Mouse (Mus musculus) spleen, postnatal 14 days (tissue): Measurements from ENCODE around the gene Dnaja2.

Source experiments
- DNase-seq, 2 experiments: peaks; one replicate each; pipeline ENCODE4 v3.0.0; 2021 to 2022; ENCODE audit warnings: low spot score in 2 of 2

Gene Dnaja2

DNA sequence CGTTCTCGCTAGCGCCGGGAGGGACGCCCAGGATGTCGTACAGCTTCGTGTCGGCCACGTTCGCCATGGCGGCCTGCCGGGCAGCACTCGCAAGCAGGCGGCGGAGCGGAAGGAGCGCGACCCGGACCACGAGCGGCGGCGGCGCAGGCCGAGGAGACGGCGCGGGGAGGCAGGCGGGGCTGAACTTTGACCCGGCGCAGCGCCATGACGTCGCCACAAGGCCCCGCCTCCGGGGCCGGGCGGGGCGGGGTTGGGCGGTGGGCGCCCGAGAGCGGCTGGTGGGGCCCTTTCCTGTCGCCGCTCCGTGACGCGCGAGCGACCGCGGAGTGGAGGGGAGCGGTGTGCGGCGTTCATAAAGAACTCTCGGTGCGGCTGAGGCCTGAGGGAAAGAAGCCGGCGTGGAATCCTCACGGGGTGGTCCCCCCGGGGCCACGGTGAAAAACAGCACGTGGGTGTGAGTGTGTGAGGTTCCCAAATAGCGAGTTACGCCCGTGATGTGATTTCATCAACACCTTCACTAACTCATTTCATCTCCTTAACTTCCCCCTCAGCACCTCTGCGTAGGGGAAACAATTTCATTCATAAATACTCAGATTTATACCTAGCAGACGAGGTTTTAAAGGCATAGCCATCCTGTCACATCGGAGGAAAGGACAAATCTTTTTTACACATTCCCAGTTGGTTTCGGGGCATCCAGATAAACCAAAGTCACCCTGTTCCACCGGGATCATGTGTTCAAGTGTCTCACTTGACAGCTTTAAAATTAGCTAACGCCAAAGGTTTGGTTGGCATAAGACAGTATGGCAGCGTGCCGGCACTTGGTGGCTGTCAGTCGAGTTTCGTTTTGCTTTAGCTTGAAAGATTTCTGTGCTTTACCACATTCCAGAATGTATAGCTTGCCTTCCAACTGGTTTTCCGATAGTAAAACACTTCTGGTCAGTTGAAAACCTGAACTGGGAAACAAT is at the start of gene Dnaja2:
Gene Dnaja2, minus strand, starts transcription at position 164 of the 965 bp plus-strand sequence.
- peak; percentile 82 to 91 for DNase-seq

DNA sequence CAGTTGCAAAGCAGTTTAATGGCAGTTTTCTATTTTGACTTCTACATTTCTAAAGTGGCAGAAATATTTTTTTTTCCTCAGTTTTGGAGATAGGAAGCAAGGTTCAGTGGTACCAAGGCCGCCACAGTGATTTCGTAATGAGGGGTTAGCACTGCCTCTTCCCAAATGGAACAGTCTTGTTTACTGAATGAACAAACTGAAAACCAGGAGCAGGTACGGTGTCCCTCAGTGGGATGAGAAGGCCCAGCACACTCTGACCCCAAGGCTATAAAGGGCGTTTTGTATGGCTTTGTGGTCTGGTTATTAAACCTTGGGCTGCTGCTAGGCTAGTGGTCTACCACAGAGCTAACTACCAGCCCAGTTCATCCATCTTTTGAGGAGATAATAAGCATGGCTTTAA is 49.1 kb upstream of the Dnaja2 start:
- DNase-seq, result no peak

DNA sequence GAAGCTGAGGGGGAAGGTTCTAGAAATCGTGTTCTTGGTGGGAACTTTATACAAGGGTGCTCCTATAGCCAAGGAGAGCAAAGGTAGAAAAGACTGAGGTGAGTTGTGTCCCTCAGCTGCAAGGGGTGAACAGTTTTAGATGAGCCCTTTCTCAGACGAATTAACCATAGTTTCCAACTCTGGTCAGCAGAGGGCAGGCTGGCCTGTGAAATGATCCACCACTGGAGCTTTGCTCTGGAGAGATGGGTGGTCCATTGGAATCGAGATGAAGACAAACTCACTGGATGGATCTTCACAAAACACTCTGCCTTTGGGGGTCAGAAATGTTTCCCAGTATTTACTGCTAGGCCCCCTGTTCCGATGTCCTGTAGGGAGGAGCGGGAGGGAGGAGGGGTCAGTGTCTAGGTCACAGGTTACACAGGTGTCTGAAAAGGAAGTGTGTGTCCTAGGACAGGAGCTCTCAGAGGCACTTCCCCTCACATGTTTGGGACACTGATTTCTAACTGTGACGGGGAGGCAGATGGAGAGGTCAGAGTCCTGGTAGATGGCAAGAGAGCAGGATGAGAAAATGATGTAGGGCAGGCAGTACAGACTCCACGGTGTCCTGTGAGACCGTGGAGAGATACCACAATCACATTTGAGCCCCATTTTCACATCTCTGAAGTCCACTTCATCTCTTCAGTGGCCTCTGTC is 48.2 kb upstream of the Dnaja2 start:
- peak in 1 of 2 experiments; percentile 16 for DNase-seq

DNA sequence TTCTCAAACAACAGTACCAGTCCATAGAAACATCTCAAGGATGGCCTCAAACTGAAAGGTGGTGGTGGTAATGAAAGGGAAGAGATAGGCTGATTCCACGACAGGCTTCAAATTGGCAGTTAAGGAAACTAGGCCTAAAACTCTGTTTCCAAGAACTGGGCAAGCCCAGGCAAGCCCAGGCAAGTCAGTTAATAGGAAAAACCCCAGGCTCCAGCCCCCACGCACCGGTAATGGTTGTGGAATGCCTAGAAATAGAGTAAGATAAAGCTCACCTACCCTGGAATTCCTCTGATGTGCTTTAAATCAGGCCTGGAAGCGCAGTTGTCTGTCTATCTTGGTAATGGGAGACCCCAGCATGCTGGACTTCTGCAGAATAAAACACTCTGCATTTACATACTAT is 47.6 kb upstream of the Dnaja2 start:
- DNase-seq, result no peak

DNA sequence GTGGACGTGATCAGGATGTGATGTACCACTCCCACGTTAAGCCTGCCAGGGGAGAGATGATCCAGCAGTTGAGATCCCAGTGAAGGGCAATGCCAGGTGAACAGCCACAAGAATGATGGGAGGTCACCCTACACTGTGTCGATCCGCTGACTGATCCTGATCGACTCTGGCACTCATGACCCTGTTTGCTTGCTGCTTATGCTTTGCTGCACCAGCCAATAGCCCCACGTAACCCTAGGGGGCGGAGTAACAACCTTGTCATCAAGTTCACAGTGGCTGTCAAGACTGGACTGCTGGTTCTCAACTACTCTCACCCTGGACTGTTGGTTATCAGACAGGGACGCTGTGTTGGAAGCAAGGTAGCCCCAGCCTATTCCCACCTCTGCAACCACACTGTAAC is 46.6 kb upstream of the Dnaja2 start:
- DNase-seq, result no peak

DNA sequence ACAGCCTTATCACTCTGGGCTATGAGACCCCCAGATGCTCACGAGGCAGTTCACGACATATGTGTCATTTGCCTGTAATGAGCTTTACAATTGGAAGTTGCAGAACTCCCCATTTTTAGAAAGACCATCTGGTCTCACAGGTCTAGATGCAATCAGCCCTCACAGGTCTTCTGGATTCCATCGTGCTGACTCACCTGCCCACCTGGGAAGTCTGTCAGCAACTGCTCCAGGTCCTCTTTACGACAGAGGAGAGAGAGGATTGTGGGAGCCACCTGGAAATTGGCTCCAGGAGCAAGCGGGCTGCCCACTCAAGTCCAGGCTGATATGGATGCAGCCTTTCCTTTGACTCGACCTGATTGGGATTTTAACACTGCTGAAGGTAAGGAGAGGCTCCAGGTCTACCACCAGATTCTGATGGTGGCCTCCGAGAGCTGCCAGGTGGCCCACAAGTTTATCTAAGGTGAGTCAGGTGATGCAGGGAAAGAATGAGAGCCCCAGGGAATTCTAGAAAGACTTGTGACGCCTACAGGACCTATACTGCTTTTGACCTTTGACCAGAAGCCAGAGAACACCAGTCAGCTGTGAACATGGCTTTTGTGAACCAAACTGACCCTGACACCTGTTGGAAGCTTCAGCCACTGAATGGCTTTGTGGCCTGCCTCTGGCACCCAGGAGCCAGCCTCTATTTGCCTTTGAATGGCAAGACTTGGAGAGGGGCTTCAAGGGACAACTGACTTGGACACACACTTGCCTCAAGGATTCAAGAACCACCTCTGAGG is 42.5 kb upstream of the Dnaja2 start:
- no peak for DNase-seq

DNA sequence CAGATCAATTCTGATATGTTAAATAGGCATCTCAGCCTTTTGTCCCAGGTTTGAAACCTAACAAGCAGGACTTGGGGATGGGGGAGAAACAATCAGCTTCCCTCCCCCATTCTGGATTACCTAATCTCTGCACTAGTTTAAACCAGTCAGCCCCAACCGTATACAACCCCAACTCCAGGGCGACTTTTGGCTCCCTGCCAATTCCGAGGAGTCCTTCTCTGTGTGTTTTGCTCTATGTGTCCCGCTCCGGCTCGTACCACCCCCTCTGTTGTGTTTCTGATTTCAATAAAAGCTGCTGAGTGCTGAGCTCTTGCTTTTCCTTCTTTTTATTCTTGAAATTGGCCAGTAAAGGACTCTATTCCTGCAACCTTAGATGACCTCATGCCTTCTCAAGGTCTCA is 40.2 kb upstream of the Dnaja2 start:
- DNase-seq, result no peak

DNA sequence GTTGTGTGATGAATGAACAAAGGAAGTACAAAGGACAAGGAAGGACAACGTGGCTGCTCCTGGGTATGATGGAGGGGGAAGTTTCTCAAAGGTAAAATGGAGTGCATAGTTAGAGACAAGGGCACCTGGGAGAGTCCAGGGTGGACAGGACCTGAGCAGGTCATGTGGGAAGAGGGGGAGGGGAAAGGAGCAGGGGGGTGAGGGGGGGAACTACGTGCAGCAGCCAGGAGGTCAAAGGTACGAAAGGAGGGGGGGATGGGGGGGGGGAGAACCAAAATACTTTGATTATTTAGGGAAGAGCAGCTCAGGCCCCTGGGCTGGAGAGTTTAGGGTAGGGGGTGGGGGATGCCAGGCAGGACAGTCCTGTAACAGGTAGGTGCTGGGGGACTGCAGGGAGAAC is 39.8 kb upstream of the Dnaja2 start:
- DNase-seq, result no peak

DNA sequence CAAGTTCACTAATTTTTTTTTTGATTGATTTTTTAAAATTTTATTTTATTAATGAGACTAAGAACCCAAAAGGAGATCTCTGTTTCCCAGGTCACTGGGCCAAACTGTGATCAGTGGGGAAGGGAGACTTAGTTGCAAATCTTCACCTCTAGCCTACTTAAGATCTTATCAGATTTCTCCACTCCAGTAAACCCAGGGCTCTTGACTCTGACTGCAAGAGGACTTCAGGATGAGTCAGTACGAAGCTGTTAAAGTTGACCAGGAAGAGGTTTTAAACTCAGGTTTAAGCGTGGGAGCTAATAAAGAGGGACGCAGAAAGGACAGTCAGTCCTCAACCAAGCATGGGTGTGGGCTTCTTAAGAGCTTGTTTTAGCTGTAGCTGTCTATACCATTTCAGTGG is 38.2 kb upstream of the Dnaja2 start:
- no peak for DNase-seq

DNA sequence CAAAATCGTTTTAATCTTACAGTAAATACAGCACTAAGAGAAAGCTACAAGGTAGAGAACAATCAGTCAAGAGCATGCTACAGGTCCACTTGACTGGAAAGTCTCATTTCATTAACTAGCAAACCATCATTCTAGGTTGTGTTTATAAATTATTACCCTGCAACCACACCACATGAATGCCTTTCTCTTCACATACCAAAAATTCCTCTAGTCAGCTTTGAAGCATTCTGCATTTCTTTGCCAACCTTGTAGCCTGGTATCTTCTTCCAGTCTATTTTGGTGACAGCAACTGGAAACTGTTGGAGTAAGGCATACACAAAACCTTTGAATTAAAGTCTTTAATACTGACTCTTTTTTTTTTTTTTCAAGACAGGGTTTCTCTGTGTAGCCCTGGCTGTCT is 36.4 kb upstream of the Dnaja2 start:
- DNase-seq, result no peak

DNA sequence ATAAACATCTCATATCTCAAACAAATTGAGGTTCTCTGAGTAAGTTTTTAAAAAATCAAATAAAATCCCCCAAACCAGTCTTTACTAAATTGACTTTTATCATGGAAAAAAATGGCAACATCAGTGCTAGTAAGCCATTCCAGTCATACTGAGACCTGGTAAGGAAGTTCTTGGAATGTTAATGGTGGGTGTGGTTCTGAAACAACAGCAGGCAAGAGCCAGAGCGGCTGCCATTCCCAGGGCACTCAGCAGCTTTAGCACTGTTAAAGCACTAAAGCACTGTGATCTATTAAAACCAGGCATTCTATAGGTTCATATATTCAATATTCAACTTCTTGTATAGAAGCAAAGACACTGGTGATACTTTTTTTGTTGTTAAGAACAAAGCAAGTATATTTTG is 35.1 kb upstream of the Dnaja2 start:
- DNase-seq, result no peak

DNA sequence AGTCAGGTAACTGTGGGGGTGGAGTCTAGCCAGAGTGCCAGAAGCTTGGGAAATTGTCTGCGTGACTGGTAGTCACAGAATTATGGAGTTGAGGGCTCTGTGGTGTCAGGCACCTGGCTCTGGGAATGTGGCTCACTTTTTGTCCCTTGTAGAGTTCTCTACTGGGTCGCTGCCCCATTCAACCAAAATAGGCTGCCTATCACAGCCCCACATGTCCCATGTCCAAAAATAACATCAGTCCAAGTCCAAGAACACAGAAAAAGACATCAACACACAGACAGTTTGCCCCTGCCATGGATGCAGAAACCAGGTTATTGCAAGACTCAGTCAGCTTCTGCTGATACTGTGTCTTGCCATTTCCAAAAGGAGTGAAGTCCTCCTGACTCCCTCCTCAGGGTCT is 33.5 kb upstream of the Dnaja2 start:
- DNase-seq, result no peak

DNA sequence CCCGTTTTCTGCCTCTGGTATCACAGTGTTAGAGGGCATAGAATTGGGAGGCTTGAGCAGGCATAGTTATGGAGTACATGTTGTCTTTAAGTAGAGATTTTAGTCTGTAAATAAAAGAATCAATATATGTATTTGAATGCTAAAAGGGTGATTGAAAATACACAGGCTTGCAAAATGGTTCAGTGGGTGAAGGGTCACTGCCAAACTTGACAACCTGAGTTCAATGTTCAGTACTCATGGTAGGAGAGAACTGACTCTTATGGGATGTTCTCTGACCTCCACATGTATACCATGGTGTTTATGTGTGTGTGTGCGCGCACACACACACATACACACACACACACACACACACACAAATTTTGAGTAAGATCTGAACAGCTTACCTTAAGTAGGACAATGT is 22.5 kb upstream of the Dnaja2 start:
- DNase-seq, result no peak

DNA sequence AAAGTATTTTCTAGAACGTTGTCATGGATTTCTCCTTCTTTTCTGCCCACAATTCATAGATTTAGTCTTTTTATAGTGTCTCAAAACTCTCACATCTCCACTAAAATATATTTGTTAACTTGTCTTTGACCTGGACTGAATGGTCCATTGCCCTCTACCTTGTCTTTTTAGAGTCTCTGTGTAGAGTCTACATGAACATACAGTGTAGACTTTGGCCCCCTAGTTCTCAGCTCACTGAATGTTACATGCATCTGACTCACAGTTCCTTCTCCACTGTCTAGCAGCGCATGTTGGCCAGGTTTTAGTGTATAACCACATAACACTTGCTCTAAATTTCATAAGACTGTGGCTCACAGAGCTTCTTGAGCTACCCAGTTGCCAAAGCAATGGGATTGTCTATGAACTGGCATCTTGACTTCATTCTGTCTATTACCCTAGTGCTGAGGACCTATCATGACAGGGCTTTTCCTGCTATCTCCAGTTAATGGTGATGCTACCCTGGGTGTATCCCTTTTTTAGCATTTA is 18.9 kb upstream of the Dnaja2 start:
- DNase-seq, result no peak

DNA sequence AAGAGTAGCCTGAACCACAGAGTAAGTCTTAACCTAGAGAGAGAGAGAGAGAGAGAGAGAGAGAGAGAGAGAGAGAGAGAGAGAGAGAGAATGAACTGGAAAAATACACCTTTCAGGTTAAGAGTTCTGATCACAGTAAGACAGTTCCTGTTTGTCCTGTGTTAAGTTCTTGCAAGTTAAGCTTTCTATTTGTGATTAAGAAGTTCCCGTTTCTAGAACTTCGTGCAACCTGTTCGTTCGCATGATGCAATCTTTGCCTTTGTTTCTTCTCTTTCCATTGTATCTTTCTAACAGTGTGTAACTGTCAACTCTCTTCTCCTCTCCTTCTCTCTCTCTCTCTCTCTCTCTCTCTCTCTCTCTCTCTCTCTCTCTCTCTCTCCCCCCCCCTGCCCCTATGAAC is 15.3 kb upstream of the Dnaja2 start:
- no peak for DNase-seq

DNA sequence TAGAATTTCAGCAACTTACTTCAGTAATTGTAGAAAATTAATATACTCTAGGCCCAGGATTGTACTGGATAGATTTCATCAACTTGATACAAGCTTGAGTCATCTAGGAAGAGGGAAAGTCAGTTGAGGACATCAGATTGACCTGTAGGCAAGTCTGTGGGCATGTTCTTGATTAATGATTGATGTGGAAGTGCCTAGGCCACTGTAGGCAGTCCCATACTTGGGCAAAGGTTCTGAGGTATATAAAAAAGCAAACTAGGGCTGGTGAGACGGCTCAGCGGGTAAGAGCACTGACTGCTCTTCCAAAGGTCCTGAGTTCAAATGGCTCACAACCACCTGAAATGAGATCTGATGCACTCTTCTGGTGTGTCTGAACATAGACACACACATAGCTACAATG is 12.7 kb upstream of the Dnaja2 start:
- no peak for DNase-seq

DNA sequence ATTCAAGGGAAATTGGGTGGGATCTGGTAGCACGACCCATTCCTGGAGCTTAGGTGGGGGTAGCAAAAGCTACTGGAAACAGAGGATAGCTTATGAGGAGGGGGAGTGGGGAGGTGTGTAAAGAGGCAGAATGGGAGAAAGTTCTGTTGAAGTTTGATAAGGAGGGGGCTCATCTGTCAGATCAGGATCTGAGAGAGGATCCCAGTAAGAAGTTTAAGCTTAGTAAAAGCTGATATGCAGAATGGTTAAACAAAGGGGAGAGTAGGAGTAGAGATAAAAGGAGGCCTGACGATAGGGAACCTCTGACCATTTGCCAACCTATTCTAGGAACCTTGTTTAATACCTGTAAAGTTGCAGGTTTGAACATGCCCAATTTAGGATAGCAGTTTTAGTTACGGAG is 10.0 kb upstream of the Dnaja2 start:
- no peak for DNase-seq

DNA sequence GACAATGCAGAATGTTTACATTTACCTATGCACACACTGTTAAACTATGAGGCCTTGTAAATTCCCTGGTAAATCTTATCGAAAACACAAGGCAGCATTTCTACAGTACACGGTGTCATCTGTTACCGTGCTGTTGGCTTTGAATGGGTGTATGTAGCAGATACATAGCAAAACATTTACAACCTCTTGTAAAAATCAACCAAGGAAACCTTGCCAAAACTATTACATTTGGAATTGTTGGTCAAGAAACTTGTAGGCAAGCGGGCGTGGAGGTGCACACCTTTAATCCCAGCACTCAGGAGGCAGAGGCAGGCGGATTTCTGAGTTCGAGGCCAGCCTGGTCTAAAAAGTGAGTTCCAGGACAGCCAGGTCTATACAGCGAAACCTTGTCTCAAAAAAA is 8.2 kb upstream of the Dnaja2 start:
- DNase-seq, result no peak

DNA sequence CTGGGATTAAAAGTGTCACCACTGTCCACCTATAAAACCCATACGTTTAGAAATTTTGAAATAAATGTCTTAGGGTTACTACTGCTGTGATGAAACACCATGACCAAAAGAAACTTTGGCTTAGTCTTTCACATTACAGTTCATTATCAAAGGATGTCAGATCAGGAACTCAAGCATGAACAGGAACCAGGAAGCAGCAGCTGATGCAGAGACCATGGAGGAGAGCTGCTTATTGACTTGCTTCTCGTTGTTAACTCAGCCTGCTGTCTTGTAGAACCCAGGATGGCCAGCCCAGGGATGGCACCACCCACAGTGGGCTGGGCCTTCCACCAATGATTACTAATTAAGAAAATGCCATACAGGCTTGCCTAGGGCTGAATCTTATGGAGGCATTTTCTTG is 4.8 kb upstream of the Dnaja2 start:
- DNase-seq, result no peak

DNA sequence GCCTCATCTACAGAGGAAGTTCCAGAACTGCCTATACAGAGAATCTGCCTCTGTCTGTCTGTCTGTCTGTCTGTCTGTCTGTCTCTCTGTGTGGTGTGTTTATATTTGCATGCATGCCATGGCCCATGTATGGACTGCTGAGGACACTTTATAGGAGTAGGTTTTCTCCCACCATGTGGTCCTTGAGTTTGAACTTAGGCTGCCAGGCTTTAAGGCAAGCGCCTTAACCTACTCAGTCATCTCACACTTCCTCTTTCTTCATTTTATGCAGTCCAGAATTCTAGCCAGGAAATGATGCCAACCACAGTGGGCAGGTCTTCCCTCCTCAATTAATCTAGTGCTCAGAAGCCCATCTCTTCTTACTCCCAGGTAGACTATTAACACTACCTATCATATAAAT is 4.1 kb upstream of the Dnaja2 start:
- no peak for DNase-seq

DNA sequence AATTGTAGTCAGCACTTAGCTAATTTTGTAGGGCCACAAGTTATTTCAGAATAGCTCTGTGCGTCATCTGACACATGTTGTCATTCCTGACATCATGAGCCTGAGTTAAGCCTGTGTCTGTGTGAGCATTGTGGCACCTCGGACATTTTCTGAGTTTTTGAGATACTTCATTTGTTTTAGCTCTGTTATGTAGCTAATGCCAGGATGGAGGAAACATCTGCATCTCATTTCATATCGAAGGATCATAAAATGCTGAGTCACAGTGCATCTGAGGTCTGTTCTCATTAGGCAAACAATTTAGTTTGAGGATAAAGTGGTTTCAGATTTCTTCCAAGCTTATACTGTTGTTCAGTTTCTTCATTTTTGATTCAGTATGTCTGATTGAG is 2.5 kb upstream of the Dnaja2 start:
- DNase-seq, result no peak

DNA sequence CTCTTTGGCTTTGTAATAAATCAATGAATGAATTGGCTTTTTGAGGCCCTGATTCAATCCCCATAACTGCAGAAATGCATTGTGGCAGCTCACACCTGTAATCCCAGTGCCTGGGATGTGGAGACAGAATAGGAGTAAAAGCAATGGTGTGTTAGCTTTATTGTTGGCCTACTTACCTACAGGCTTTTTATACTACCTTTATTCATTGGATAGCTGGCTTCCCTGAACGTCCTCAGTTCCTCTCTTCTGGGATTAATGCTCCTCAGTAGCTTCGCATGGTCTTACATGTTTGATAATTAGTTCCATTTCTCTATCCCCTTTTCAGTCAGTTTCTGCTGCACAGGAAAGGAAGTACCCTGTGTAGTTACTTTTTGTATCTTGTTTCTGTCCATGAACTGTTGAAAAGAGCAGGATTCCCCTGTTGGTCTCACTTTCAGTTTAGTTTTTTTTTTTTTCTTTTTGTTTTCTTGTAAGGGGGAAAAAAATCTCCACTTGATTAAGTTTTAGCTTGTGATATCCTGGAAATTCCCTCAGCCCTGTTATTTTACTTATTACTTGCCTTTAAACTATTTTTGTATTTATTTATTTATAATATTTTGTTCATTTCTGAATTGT is 1.9 kb upstream of the Dnaja2 start:
- no peak for DNase-seq
